Mouse (Mus musculus) spleen, embryonic (tissue): ENCODE data around the gene S100z.

Source experiments
- CTCF ChIA-PET: fragments of 350-600 bp; sonication (Branson Sonifier 250); formaldehyde crosslinking; loops from one replicate; lab custom pipeline; 2022; lab: Charles Lee

The S100z gene

GRCm38 (mm10) chr13:95478671-95479413 is at the start of gene S100z:
S100z (minus strand) TSS chr13:95478721.
- CTCF ChIA-PET, result no interaction called here

GRCm38 (mm10) chr13:95524674-95525491 is 46.4 kb upstream of the S100z start, which contains the start of gene F2rl1:
F2rl1 (minus strand) TSS chr13:95525227.
- CTCF ChIA-PET, result no interaction called here

- CTCF ChIA-PET, result no interaction called here
These were observed 45.8 kb upstream of the S100z start for GRCm38 (mm10) chr13:95524424-95524673.

- CTCF ChIA-PET, result interaction anchor here (0.7 kb wide), 1 partner anchor 143 kb away, joined by 14 read pairs; no protein-coding TSS in a partner anchor
These were observed 45.3 kb upstream of the S100z start for GRCm38 (mm10) chr13:95523659-95524423.

- CTCF ChIA-PET, result no interaction called here
These were observed 43.7 kb upstream of the S100z start for GRCm38 (mm10) chr13:95522176-95522575.

GRCm38 (mm10) chr13:95521029-95521428 is 42.5 kb upstream of the S100z start:
- CTCF ChIA-PET, result no interaction called here

GRCm38 (mm10) chr13:95514756-95515155 is 36.2 kb upstream of the S100z start:
- CTCF ChIA-PET, result no interaction called here

GRCm38 (mm10) chr13:95510054-95510453 is 31.5 kb upstream of the S100z start:
- CTCF ChIA-PET, result no interaction called here

- CTCF ChIA-PET, result no interaction called here
These were observed 24.9 kb upstream of the S100z start for GRCm38 (mm10) chr13:95503279-95503917.

GRCm38 (mm10) chr13:95496601-95497000 is 18.1 kb upstream of the S100z start:
- CTCF ChIA-PET, result no interaction called here

GRCm38 (mm10) chr13:95494812-95495211 is 16.3 kb upstream of the S100z start:
- CTCF ChIA-PET, result no interaction called here

GRCm38 (mm10) chr13:95493296-95493695 is 14.8 kb upstream of the S100z start:
- CTCF ChIA-PET, result interaction anchor here (0.5 kb wide), 1 partner anchor 70 kb away, joined by 4 read pairs; no protein-coding TSS in a partner anchor

GRCm38 (mm10) chr13:95491327-95491726 is 12.8 kb upstream of the S100z start:
- CTCF ChIA-PET, result no interaction called here

GRCm38 (mm10) chr13:95484664-95485063 is 6.1 kb upstream of the S100z start:
- CTCF ChIA-PET, result interaction anchor here (0.7 kb wide), 1 partner anchor 93 kb away, joined by 11 read pairs; no protein-coding TSS in a partner anchor

- CTCF ChIA-PET, result interaction anchor here (0.6 to 0.8 kb wide), 4 partner anchors 89 to 1030 kb away, joined by 3 read pairs; no protein-coding TSS in a partner anchor
These were observed 2.9 kb upstream of the S100z start for GRCm38 (mm10) chr13:95481428-95481827.

- CTCF ChIA-PET, result interaction anchor here (1.3 kb wide), 1 partner anchor 87 kb away, joined by 3 read pairs; no protein-coding TSS in a partner anchor
These were observed 1.3 kb downstream of the S100z start for GRCm38 (mm10) chr13:95477173-95477572.

- CTCF ChIA-PET, result no interaction called here
These were observed 3.4 kb downstream of the S100z start for GRCm38 (mm10) chr13:95475124-95475523.

- CTCF ChIA-PET, result no interaction called here
These were observed 4.2 kb downstream of the S100z start for GRCm38 (mm10) chr13:95474294-95474693.

GRCm38 (mm10) chr13:95470970-95471369 is 7.6 kb downstream of the S100z start:
- CTCF ChIA-PET, result no interaction called here

GRCm38 (mm10) chr13:95451529-95451928 is 27.0 kb downstream of the S100z start:
- CTCF ChIA-PET, result no interaction called here

GRCm38 (mm10) chr13:95450636-95451210 is 27.8 kb downstream of the S100z start:
- CTCF ChIA-PET, result no interaction called here
